Mouse (Mus musculus): ENCODE data around the gene Igfbp2.

Igfbp2 gene

GRCm38 (mm10) chr1:72847849-72848380 is 23.6 kb downstream of the Igfbp2 start:
- in situ Hi-C loops (cut with MboI; ENCODE audit: unreplicated experiment in 2 of 2), result loop anchor here in 1 of 2 experiments (25.0 kb wide), 1 partner anchor 661 kb away; no protein-coding TSS in a partner anchor

- in situ Hi-C loops (cut with MboI; ENCODE audit: unreplicated experiment in 2 of 2), result loop anchor here in 1 of 2 experiments (25.0 kb wide), 1 partner anchor 662 kb away; no protein-coding TSS in a partner anchor
Observed at GRCm38 (mm10) chr1:72849037-72849436, 24.7 kb downstream of the Igfbp2 start.

DNA sequence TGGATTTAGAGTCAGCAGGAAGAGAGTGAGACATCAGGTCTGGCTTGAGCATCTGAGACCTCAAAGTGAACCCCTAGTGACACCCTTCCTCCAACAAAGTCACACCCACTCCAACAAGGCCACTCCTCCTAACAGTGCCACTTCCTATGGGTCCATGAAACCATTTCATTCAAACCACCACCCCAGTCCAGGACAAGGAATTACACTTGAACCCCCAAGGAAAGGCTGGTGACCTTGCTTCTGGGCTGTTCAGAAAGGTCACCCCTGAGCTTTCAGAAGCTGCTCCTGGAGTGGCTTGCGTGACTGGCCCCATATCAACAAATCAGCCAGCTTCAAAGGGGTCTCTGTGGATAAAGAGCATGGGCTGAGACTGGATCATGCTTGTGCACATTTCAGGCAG is 29.5 kb downstream of the Igfbp2 start:
- in situ Hi-C loops (cut with MboI; ENCODE audit: unreplicated experiment in 2 of 2), result loop anchor here (5.0 to 25.0 kb wide), 4 partner anchors 266 to 1609 kb away; partner anchors contain the start of gene Smarcal1 (in 1 of the 2)

DNA sequence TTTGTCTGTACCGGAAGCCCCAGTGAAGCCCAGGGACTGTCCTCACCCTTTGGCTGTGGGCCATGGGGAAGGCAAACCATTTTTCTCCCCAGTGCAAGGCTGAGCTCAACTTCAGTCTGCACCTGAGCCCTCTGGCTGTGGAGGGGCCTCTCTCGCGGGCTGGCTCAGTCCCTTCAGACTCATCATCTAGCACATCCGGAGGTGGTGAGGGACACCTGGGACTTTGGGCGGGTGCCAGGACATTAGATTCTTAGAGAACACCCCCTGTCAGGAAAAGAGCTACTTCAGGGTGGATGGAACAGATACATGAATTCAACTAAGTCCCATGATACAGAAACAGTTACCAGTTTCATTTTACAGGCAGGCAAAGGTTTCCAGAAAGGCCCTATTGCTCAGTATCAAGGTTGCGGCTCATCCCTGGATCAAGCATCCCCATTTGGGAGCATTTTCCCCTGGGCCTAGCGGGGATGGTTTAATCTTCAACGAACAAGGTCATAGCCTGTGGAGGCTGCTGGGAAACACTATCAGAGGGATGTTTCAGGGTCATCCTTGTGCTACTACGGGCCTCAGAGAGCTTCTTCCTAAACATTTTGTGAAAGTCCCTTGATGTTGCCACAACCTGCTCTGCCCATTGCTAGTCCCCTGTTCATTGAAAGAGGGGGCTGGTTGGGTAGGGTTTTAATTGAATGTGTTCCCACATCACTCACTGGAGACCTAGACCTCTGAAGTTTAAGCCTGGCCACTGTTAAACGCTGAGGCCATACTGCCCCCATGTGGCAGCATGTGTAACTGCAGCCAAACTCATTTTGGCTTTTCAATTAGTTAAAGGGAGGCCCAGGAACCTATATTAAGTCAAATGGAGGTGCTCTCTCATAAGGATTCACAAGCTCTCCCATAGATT is 30.3 kb downstream of the Igfbp2 start:
- in situ Hi-C loops (cut with MboI; ENCODE audit: unreplicated experiment in 2 of 2), result loop anchor here (5.0 to 25.0 kb wide), 5 partner anchors 137 to 1608 kb away; partner anchors contain the start of gene Smarcal1 (in 1 of the 2)

DNA sequence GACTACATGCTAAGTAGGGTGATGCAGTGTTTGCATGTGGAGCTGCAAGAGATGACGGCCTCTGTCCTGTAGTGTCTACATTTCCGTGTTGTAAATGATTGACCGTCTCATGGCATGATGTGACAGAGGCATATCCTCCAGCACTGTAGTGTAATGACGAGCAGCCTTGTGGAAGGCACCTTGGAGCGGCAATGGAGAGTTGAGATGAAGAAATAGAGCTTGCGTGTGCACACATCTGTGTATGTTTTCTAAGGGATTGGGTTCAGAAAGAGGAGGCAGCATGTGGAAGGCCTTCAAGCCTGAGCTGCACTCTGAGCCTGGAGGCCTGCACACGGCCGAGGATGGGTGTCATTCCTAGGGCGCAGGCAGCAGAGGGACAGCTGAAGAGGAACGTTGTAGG is 31.4 kb downstream of the Igfbp2 start:
- in situ Hi-C loops (cut with MboI; ENCODE audit: unreplicated experiment in 2 of 2), result loop anchor here (5.0 to 25.0 kb wide), 4 partner anchors 138 to 1607 kb away; partner anchors contain the start of gene Smarcal1 (in 1 of the 2)

DNA sequence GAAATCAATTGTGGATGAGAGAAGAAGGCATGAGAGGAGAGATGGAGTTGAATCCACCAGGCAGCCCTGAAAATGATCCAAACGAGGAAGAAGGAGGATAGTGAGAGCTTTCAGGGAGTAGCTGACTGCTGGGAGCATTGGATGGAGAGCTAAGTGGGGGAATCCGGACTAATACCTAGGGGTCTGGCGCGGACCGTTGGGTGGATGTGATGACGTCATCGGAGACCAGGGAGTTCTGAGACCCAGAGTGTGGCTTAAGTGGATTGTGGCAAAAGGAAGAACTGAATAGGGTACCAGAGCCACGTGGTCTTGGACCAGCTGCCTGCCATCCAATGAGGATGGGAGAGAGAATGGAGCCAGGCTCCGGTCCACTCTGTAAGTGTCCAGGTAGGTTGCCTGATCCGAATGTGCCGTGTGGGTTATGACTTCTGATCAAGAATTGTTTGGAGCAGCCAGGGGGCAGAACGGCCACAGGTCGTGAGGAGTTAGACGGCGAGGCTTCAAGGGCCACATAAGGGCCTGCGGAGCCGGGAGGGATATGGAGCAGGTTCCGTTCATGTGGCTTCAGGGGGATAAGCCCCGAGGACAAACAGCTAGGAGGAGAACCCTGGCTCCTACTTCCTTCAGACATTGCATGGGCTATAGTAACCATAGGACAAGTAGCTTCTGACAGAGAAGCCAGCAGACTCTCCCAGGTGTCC is 32.1 kb downstream of the Igfbp2 start:
- in situ Hi-C loops (cut with MboI; ENCODE audit: unreplicated experiment in 2 of 2), result loop anchor here (5.0 to 25.0 kb wide), 4 partner anchors 139 to 1606 kb away; partner anchors contain the start of gene Smarcal1 (in 1 of the 2)

GRCm38 (mm10) chr1:72857142-72857541 is 32.8 kb downstream of the Igfbp2 start:
- in situ Hi-C loops (cut with MboI; ENCODE audit: unreplicated experiment in 2 of 2), result loop anchor here (5.0 to 25.0 kb wide), 4 partner anchors 140 to 1605 kb away; partner anchors contain the start of gene Smarcal1 (in 1 of the 2)

DNA sequence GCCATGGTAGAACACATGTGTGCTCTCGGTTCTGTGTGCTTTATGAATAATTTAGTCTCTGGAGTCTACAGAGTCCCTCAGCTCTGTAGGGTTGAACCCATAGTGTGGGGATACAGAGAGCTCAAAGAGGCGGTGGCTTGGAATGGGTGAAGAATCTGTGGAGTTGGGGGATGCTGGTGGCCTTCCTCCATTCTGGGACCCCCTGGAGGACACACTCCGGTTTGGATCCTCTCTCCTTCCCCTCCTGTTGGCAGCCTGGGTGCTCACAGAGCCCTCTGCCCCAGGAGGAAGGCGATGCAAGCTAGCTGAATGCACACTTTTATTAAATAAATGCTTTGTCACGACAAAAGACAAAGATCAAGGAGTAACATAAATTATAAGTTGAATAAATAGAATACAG is 33.3 kb downstream of the Igfbp2 start:
- in situ Hi-C loops (cut with MboI; ENCODE audit: unreplicated experiment in 2 of 2), result loop anchor here (5.0 to 25.0 kb wide), 4 partner anchors 140 to 1605 kb away; partner anchors contain the start of gene Smarcal1 (in 1 of the 2)

DNA sequence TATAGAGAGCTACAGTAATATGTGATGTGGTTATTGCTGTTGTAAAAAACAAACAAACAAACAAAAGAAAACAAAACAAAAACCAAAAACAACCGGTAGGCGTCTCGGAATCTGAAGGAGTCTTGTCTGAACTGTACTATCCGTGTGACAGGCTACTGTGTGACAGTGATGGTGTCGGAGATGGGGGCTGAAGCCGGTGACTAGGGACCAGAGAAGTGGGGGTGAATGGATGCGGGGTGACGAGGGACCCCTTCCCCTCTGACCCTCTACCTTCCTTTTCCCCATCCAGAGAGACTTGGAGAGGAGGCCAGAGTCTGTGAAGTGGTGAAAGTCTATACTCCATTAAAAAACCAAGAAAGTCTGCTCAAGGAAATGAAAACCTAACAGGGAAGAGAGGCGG is 34.0 kb downstream of the Igfbp2 start:
- in situ Hi-C loops (cut with MboI; ENCODE audit: unreplicated experiment in 2 of 2), result loop anchor here (5.0 to 25.0 kb wide), 4 partner anchors 141 to 1604 kb away; partner anchors contain the start of gene Smarcal1 (in 1 of the 2)

DNA sequence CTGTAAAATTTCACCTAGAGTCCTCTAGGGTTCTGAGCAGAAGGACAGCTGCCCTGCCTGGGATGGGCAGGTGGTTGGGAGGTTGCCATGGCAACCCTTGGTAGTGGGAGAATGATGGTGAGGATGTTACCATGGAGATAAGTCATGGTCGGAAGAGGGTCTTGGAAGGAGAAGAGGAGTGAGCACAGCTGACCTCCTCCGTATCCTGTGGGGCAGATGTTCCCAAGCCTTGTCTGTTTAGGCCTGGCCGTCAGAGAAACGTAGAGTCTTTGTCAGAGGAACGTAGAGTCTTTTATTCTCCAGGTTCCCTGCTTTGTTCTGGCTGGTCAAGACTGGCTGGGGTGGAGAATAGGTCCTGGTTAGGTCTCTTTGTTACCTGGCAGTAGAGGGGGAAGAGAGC is 34.6 kb downstream of the Igfbp2 start:
- in situ Hi-C loops (cut with MboI; ENCODE audit: unreplicated experiment in 2 of 2), result loop anchor here (5.0 to 25.0 kb wide), 4 partner anchors 142 to 1603 kb away; partner anchors contain the start of gene Smarcal1 (in 1 of the 2)

GRCm38 (mm10) chr1:72859963-72860362 is 35.7 kb downstream of the Igfbp2 start:
- in situ Hi-C loops (cut with MboI; ENCODE audit: unreplicated experiment in 2 of 2), result loop anchor here (5.0 to 25.0 kb wide), 6 partner anchors 143 to 1602 kb away; partner anchors contain the start of genes Smarcal1 (in 1 of the 2) and Xrcc5 (in 1 of the 2)

DNA sequence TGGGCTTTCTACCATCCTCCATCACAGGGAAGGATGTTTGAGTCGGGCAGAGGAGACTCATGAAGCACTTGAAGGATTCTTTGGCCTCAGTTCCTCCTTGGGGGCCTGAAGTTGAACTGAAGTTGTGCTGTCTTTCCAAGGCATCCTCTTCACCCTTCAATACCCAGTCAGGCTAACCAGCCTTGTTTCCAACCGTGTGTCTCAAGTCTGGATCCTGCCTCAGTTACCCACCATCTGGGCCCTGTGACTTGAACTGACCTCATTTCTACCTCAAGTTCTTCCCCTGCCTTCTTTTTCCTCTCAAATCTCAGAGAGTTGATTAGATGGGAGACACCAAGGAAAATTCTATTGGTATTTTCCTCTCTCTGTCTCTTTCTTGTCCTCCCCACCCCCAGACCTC is 36.2 kb downstream of the Igfbp2 start:
- in situ Hi-C loops (cut with MboI; ENCODE audit: unreplicated experiment in 2 of 2), result loop anchor here (5.0 to 25.0 kb wide), 5 partner anchors 273 to 1602 kb away; partner anchors contain the start of genes Smarcal1 (in 1 of the 2) and Xrcc5 (in 1 of the 2)

DNA sequence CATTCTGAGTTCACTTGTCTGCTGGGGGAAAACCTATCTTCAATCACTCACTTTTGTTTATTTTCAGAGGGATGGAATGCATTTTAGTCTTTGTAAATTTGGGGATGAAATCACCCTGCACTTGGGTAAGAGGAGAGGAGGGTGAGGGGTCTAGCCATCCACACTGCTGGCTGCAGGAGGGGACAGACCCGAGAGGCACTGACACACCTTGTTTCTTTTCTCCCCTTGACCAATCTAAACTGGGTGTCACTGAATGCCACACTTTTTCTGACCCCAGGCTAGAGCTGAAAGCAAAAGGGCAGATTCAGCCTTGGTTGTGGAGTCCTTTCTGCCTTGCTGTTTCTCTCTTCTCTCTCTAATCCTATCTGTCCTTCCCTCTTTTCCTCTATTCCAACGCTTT is 37.4 kb downstream of the Igfbp2 start:
- in situ Hi-C loops (cut with MboI; ENCODE audit: unreplicated experiment in 2 of 2), result loop anchor here (5.0 to 25.0 kb wide), 5 partner anchors 274 to 1601 kb away; partner anchors contain the start of genes Smarcal1 (in 1 of the 2) and Xrcc5 (in 1 of the 2)

GRCm38 (mm10) chr1:72862248-72862647 is 37.9 kb downstream of the Igfbp2 start:
- in situ Hi-C loops (cut with MboI; ENCODE audit: unreplicated experiment in 2 of 2), result loop anchor here (5.0 to 25.0 kb wide), 5 partner anchors 275 to 1600 kb away; partner anchors contain the start of genes Smarcal1 (in 1 of the 2) and Xrcc5 (in 1 of the 2)

- in situ Hi-C loops (cut with MboI; ENCODE audit: unreplicated experiment in 2 of 2), result loop anchor here (5.0 to 25.0 kb wide), 5 partner anchors 276 to 1599 kb away; partner anchors contain the start of genes Smarcal1 (in 1 of the 2) and Xrcc5 (in 1 of the 2)
Observed at GRCm38 (mm10) chr1:72863692-72864091, 39.4 kb downstream of the Igfbp2 start.

DNA sequence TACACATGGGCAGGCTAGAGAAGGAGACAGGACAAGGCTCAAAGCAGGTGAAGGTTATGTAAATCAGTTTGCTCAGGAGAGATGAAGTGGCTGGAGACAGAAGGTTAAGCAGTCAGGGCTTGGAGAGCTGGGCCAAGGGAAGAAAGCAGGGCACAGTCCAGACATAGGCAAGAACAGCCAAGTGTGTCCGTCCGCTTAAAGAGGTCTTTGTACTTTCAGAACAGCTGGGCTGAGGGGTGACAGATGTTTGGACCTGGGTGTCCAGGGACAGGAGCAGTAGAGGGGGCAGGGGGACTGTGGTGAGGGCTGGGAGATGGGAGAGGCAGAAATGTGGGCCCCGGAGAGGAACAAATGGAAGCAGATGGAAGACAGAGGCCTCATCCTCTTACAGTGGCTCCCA is 40.0 kb downstream of the Igfbp2 start:
- in situ Hi-C loops (cut with MboI; ENCODE audit: unreplicated experiment in 2 of 2), result loop anchor here (5.0 to 25.0 kb wide), 5 partner anchors 277 to 1598 kb away; partner anchors contain the start of genes Smarcal1 (in 1 of the 2) and Xrcc5 (in 1 of the 2)

DNA sequence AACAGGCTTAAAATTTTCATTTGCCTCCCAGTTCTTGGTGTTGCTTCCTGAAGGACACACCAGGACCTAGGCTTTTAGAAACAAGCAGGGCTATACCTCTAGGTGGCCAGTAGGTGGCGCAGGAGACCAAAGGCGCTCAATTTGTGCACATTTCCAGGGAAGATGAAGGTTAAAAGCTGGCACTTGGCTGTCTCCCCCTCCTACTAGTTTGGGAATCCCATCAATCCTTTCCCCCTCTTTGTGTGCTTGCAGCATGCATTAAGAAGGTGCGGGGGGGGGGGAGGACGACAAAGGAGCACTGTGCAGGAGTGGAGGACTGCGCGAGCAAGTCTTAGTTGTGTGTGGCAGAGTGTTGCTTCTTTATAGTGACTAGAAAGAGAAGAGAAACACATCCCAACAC is 41.6 kb downstream of the Igfbp2 start:
- in situ Hi-C loops (cut with MboI; ENCODE audit: unreplicated experiment in 2 of 2), result loop anchor here (5.0 to 25.0 kb wide), 5 partner anchors 279 to 1596 kb away; partner anchors contain the start of gene Smarcal1 (in 1 of the 2)

- in situ Hi-C loops (cut with MboI; ENCODE audit: unreplicated experiment in 2 of 2), result loop anchor here (5.0 to 25.0 kb wide), 5 partner anchors 279 to 1596 kb away; partner anchors contain the start of gene Smarcal1 (in 1 of the 2)
Observed at GRCm38 (mm10) chr1:72866417-72866816, 42.1 kb downstream of the Igfbp2 start.

DNA sequence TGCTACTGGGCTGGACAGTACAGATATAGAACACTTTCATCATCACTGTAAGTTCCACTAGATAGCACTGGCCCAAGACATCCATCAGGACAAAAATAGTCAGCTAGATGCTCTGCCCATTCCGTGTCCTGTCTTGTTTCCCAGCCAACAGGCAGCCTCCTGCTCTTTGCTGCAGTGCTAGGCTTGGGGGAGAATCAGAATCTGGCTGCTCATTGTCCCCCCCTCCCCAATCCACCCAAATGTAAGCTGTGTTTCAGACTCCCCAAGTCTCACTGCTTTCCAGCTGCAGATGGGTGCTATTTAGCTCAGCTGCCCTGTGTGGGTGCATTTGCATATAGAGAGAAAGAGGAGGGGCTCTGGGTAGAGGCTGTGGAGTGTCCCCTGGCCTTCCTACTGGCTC is 43.0 kb downstream of the Igfbp2 start:
- in situ Hi-C loops (cut with MboI; ENCODE audit: unreplicated experiment in 2 of 2), result loop anchor here (5.0 to 25.0 kb wide), 5 partner anchors 280 to 1595 kb away; partner anchors contain the start of gene Smarcal1 (in 1 of the 2)
